ENCODE assay signal across 14 mouse cellular contexts in the genomic region with DNA sequence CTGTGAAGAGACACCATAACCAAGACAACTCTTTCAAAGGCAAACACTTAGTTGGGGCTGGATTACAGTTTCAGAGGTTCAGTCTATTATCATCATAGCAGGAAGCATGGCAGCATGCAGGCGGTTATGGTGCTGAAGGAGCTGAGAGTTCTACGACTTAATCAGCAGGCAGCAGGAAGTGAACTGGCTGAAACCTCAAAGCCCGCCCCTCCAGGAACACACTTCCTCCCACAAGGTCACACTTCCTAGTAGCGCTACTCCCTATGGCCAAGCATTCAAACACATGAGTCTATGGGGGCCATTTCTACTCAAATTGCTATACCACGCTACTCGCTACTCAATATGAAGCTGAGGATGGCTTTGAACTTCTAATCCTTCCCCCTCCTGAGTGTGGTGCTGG. TPM values are rescaled to one million over a fixed set of nuclear protein-coding genes. Genes with fewer than 3 reads are reported as not detected.
"Had no signal": no experiment of that assay in that cellular context is flagged by ENCODE, and none has a peak within 500 bp of the region (broad histone marks: within the 10 kb centered on the region; RNA-seq: fewer than 3 reads in every experiment).

No protein-coding gene starts in this region.

- H3K27ac ChIP-seq: left cerebral cortex, adult 2 months; limb, embryonic 10.5 days; liver, embryonic 15.5 days; macrophage; midbrain, embryonic 13.5 days; neural tube, embryonic 15.5 days had no signal

- H3K4me3 ChIP-seq: left cerebral cortex, adult 2 months; limb, embryonic 10.5 days; liver, embryonic 15.5 days; midbrain, embryonic 13.5 days; myocyte; neural tube, embryonic 15.5 days had no signal

- DNase-seq: right cerebral cortex, postnatal 4 days; spleen, adult 18-20 months; thymus, postnatal 14 days had no signal

- ATAC-seq: intestine, embryonic 16.5 days; midbrain, embryonic 13.5 days had no signal

- H3K4me1 ChIP-seq: midbrain, embryonic 13.5 days had no signal

- H3K27me3 ChIP-seq: liver, embryonic 15.5 days; neural tube, embryonic 15.5 days had no signal

- H3K36me3 ChIP-seq: limb, embryonic 10.5 days; liver, embryonic 15.5 days; midbrain, embryonic 13.5 days; neural tube, embryonic 15.5 days had no signal

RNA-seq across cellular contexts. Expression of gene Cldn14, which starts 31.1 kb away (rescaled TPM):
- total RNA-seq: midbrain, postnatal 0 days had no signal
- polyA plus RNA-seq: limb, embryonic 10.5 days; limb, embryonic 14.5 days; lung, embryonic 14.5 days; macrophage; midbrain, embryonic 13.5 days; neural tube, embryonic 15.5 days had no signal
